Mouse (Mus musculus) gastrocnemius, postnatal 4 days (tissue): Measurements from ENCODE around the gene Lmtk3. TPM values are rescaled to one million over a fixed set of nuclear protein-coding genes. Genes with fewer than 3 reads are reported as not detected.

Source experiments
- DNase-seq, 2 experiments: peaks; one replicate each; pipeline ENCODE4 v3.0.0; 2021 to 2022; ENCODE audit warnings: low spot score in 2 of 2, mixed read lengths in 2 of 2
- long read RNA-seq, 2 experiments: library from polyadenylated mRNA; stranded (forward); transcript quantifications; one replicate each; pipeline ENCODE4 v2.0.0; 2021
- total RNA-seq, 2 experiments: library from RNA; stranded (reverse); gene quantifications; 2 replicates each; pipeline ENCODE4 v1.2.3; 2021

Lmtk3 gene
- total RNA-seq: under 1 TPM; 0.54 to 0.65 TPM
- long read RNA-seq, experiment 1: 0 reads
- long read RNA-seq, experiment 2: 0 reads

DNA sequence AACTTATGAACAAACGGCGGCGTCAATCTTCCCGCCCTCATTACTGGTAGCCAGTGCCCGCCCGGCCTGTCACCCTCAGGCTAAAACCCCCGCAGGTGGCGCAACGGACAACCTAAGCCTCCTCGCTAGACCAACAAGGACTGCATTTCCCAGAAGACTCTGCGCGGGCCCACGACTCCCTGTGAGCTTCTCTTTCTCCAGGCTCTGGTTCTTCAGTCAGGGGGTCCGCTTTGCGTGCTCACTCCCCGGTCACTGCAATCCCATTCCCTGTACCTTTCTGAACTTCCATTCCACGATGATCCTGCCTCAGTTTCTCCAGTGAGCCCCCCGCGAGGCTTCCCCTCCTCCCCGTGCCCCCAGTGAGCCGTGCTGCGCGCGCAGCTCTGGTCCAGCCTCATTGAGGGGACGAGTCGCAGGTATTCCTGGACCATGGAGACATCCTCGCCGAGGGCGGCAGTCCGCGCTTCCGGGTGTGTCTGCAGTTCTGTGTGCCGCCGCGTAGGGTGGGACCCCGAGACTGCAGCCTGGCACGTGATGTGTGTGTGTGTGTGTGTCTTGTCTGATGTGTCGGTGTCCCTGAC, at the start of gene Lmtk3:
Gene Lmtk3 (plus strand): TSS at position 228 of the 581 bp plus-strand sequence.
- DNase-seq: no peak

DNA sequence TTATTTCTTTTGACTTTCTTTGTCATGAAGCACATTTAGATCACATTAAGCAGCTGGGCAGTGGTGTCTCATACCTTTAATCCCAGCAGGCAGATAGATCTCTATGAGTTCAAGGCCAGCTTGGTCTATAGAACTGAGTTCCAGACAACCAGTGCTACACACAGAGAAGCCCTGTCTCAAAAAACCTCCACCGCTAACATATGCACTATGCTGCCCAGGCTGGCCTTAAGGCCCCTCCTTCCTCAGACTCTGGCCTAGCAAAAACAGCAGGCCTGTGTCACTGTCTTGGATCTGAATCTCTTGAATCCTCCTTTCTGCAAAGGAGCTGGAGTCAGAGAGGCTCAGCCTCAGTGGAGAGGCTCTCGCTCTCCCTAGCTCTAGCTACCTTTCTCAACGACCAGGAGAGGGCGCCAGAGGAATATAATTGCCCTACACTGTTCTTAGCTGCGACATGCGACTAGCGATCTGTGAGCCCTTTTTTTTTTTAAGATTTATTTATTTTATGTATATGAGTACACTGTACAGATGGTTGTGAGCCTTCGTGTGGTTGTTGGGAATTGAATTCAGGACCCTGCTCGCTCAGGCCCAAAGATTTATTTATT, 44.3 kb upstream of the Lmtk3 start:
- DNase-seq: peak in 1 of 2 experiments; percentile 78

- DNase-seq: no peak
Measured at GRCm38 (mm10) chr7:45739820-45740219, 43.7 kb upstream of the Lmtk3 start.

DNA sequence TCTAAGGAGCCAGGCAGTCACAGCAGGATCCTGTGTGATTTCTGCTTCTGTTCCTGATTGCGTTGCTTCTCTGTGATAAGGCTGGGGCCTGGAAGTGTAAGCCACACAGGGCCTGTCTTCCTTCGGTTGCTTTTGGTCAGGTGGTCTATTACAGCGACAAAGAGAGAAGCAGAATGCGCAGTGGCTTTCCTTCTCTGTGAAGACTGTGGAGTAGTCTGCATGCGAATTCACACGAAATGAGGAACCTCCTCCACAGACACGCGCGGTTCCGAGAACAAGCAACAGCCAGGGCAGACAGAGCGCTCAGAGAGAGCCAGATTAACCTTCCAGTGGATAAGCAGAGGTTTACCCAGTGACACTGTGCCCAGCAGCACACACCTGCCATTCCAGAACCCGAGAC, 42.2 kb upstream of the Lmtk3 start:
- no peak for DNase-seq

DNA sequence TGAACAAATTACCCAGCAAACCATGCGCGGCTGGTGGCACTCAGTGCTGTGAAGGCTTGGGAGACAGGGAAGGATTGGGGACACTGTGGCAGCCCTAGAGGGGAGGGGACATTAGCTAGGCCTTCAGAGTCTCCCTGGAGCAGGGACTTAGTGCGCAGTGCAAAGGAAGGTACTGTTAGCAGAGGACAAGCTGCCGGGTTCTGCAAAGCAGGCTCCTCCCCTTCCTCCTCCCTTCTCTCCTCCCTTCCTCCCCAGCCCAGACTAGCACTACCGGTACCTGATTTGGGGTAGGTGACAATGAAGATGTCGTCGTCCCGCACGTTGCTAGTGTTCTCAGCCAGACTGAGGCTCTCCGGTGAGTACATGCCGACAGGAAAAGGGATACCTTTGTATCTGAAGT, 41.8 kb upstream of the Lmtk3 start:
- no peak for DNase-seq

GRCm38 (mm10) chr7:45742338-45742737, 41.2 kb upstream of the Lmtk3 start:
- DNase-seq: no peak

DNA sequence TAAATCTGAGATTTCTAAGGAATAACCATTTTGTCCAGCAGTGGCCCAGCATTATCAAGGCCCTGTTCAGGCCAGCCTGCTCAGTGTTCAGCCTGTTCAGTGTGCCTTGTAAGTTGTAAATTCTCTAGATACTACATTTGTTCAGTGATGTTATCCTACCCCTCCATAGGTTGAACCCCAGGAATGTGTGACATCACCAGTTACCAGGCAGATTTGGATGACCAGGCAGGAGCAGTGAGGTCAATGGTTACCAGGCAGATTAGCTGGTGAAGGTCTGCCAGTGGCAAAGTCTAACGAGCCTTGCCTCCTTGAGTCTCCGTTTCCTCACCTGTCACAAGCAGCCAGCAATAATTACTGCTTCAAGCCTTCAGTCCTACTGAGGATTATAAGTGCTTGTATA, 39.2 kb upstream of the Lmtk3 start:
- DNase-seq: peak; percentile 65 to 85

- DNase-seq: no peak
Measured at GRCm38 (mm10) chr7:45746518-45746917, 37.0 kb upstream of the Lmtk3 start.

DNA sequence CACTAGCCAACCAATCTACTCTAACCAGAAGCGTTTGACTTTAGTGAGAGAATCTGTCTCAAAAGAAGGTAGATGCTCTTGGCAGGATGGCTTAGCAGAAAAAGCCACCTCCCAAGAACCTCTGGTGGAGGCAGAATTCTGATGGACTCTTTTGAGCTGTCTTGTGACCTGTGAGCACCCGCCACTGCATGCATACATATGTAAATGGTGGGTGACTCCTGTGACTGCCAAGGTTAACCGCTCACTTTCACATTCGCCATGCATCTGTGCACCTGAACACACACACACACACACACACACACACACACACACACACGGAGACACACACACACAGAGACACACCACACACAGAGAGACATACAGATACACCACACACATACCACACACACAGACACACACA, 36.1 kb upstream of the Lmtk3 start:
- DNase-seq: no peak

DNA sequence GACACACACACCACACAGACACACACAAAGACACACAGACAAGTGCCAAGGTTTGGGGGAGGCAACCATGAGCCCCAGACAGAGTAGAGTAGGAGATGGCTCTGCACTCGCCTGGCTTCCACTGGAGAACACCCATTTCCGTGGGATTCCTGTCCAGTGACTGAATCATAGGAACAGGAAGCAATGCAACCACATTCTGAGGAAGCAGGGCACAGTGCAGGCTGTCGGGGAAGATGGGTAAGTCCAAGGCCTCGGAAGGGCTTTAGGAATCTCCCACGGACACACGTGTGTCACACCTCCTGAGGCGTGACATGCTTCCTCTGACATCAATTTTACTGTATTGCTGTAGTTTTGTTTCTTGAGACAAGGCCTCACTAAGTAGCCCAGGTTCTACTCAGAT, 35.4 kb upstream of the Lmtk3 start:
- no peak for DNase-seq

DNA sequence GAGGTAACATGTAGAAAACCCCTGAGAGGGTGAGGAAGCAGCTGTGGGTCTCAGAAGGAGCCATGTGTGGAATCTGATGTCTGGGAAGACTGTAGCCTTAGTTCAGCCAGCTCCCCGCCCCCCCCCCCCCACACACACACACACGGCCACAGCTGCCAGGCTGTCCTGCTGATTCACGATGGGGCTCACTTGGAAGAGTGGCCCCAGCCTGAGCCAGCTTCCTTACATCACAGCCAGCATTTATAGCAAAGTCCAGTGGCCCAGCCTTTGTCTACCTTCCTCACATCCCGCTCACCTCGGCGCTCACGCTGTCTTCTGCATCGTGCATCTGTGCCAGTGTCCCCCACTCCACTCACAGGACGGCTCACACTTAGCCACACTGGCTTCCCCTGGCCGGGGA, 34.1 kb upstream of the Lmtk3 start:
- DNase-seq: no peak

- DNase-seq: no peak
Measured at GRCm38 (mm10) chr7:45750162-45750561, 33.4 kb upstream of the Lmtk3 start.

DNA sequence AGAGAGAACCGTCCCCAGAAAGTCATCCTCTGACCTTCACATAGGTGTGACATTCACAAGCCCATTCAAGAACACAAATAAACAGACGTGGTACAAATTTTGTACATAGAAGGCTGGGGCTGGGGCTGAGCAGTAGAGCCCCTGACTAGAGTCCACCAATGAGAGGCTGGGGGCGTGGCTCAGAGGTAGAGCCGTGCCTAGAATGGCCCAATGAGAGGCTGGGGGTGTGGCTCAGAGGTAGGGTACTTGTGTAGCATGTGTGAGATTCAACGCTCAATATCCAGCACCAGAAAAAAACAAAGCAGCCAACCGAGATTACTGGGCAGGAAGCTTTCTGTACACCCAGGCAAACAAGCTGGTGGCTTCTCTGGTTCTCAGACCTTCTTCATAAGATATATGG, 27.8 kb upstream of the Lmtk3 start:
- DNase-seq: no peak

GRCm38 (mm10) chr7:45759400-45759799, 24.1 kb upstream of the Lmtk3 start:
- DNase-seq: no peak

DNA sequence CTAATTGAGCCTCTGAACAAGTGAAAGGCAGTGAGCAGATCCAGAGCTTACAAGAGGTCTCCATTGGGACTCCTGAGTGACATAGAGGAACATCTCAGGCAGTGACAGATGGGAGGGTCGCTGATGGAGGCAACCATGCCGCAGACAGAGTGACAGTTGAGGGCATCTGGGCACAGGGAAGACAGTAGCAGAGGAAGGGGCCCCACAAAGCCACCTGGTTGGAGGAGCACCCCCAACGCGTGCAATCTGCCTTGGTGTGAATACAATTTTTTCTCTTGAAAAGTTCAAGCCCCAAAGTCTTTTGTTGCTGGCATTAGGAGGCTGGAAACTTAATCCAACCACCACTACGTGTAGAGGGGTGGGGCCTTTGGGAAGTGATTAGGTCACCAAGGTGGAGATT, 23.4 kb upstream of the Lmtk3 start:
- DNase-seq: no peak

GRCm38 (mm10) chr7:45765995-45766394, 17.5 kb upstream of the Lmtk3 start:
- no peak for DNase-seq

DNA sequence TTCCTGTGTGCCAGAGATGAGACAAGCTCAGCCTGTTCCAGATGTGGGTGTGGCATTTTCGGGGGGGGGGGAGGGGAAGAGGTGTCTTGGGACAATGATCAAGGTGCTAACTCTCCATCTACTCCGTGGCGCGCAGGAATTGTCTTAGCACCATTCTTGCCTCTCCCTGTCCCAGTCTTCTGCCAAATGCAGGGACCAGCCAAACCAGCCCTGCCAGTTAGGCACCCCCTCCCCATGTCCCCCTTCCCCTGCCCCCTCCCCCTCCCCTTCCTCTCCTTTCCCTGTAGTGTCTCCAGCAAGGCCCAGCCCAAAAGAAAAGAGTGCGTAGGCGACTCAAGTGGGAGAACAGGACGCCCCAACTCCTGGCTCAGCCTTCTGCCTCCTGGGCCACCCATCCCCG, 16.8 kb upstream of the Lmtk3 start:
- DNase-seq: no peak

- no peak for DNase-seq
Measured at GRCm38 (mm10) chr7:45767500-45767899, 16.0 kb upstream of the Lmtk3 start.

DNA sequence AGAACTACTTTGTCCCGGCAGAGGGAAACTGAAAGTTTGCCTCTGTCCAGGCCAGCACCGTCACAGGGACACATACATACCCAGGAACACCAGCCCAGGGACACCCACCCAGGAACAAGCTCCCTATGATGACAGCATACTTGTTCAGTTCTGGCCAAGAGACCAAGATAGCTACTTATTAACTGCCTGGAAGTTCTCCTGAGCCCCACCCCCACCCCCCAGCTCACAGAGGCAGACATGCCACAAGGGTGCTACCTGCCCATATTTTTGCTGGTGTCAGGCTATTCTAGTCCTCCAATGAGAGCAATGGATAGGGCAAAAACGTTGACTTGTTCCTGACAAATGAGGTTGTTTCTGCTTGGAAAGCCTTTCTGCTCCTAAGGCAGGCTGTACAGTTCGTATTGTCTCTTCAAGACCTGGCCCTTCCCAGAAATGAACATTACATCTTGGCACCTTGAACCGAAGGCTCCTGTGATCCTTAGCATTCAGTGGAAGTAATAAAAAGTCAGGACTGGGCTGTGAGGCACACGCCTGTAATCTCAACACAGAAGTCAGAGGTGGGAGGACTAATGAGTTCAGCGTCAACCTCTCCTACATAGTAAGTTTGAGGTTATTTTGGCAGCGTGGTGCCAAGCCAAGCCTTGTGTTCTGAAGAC, 13.0 kb upstream of the Lmtk3 start:
- DNase-seq: no peak

DNA sequence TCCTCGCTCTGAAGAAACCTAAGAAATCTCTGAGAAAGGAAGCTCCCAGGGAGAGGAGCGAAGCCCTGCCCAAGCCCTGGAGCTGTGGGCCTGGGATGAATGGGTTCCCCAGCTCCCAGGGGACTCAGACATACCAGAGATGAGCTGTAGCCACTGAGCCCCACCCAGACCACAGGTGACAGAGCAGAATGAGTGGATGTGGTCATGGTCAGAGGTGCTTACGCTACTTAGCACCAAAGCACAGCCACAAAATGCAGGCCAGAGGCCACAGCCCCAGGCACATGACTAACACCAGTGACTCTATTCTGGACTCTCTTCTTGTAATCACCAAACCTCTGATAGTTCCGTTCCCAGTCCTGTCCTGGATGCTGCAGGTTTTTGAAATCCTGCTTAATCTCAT, 12.4 kb upstream of the Lmtk3 start:
- no peak for DNase-seq

- DNase-seq: no peak
Measured at GRCm38 (mm10) chr7:45775237-45775636, 8.3 kb upstream of the Lmtk3 start.

DNA sequence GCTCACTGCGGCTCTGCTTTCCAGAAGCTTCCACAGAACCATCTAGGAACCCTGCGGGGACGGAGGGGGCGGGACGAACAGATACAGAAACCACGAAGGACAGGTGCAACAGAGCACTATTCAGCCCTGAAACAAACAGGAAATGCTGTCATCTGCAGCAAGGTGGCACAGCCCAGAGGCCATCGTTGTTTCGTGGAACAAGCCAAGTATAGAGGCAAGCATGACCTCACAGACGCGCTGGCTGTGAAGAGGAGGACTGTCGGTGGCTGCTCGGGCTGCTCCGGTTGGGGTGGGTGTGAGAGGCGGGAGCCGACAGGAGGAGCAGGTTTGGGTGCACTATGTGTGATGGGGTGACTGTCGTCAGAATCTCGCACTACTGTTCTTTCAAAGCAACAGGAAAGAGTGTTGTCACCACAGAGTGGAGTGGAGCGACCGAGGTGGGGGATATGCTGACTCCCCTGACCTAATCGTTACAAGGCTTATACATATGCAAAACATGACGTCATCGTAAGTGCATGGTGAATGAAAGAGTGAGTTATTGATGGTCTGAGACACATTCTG, 4.4 kb upstream of the Lmtk3 start:
- DNase-seq: no peak

GRCm38 (mm10) chr7:45782271-45782670, 1.3 kb upstream of the Lmtk3 start:
- DNase-seq: no peak
